Mouse (Mus musculus) ES-E14 (cell line): ENCODE data around the gene Arap2.

Source experiments
- CHD2 ChIP-seq: IDR thresholded peaks from 2 replicates; pipeline ENCODE4 v1.6.1; 2014; ENCODE audit warnings: mild to moderate bottlenecking, low read depth, low read length, inconsistent platforms
- HCFC1 ChIP-seq: IDR thresholded peaks from 2 replicates; pipeline ENCODE4 v1.6.1; 2012; ENCODE audit warnings: low read length, inconsistent platforms, borderline replicate concordance; ENCODE audit not compliant: insufficient read depth
- ZC3H11A ChIP-seq: IDR thresholded peaks from 2 replicates; pipeline ENCODE4 v1.6.1; 2012; ENCODE audit warnings: low read depth, mild to moderate bottlenecking, inconsistent platforms, low read length, borderline replicate concordance
- ZNF384 ChIP-seq: IDR thresholded peaks from 2 replicates; pipeline ENCODE4 v1.6.1; 2012; ENCODE audit warnings: low read depth, low read length, inconsistent platforms

DNA sequence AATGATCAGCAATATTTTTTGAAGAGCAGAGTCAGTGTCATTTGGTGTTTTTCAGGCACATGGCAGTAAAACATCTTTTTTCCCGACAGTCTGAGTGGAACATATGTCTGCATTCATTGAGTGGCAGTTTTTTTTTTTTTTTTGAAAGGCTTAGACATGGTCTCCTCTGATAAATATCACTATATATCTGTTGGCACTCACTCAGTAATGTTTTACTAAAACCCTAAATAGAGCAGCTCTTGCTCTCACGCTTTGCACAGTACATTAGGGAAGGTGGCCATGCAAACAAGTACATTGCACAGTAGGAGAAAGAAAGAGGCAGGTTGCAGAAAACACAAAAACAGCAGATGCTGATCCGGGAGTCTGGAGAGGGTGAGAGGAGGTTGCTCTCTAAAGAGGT lies 154.0 kb downstream of the Arap2 start:
- TF ChIP-seq ZNF384 = no peak
- no peak for TF ChIP-seq ZC3H11A
- TF ChIP-seq CHD2 = no peak
- TF ChIP-seq HCFC1 = no peak
